Mouse (Mus musculus): ENCODE measurements around the gene Mavs. TPM values are rescaled to one million over a fixed set of nuclear protein-coding genes. Genes with fewer than 3 reads are reported as not detected.

Gene Mavs
- 7.7 and 16.5 TPM in 2 replicates for polyA plus RNA-seq (2012; ENCODE audit: low replicate concordance)

DNA sequence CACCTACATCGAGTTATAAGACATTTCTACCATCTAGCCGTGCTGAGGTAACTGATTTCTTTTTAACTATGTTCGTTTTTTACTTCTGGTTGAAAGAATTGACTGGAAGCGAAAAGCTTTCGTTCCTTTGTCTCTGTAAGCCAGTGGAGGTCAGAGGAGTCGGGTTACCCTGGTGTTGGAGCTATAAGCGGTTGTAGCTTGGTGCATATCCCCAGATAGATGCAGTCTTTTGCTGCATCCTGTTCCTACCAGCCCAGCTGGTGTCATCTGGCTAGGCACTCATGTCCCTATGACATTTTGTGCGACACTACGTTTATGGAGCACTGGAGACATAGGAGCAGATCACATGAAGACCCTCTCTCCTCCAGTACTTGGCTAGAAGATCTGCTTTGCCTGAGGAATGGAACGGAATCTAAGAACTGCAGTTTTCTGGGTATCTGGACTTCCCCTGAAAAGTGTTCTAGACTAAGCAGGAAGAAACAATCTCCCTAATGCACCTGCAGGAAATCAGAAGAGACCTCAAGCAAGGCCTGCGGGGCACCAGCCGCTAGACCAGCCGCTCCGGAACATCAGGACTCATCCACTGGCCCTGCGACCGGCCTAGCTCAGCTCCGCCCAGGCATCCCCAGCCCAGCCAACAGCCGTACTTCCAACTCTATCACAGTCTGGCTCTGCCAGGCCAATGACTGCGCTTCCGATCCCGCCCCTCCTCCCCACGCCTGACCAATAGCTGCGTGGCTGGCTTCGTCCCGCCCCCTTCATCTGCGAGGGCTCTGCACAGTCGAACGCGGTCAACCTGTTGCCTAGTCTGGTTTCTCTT lies at the start of gene Mavs:
TSS of gene Mavs (plus strand) at position 757 of the 820 bp plus-strand sequence.

DNA sequence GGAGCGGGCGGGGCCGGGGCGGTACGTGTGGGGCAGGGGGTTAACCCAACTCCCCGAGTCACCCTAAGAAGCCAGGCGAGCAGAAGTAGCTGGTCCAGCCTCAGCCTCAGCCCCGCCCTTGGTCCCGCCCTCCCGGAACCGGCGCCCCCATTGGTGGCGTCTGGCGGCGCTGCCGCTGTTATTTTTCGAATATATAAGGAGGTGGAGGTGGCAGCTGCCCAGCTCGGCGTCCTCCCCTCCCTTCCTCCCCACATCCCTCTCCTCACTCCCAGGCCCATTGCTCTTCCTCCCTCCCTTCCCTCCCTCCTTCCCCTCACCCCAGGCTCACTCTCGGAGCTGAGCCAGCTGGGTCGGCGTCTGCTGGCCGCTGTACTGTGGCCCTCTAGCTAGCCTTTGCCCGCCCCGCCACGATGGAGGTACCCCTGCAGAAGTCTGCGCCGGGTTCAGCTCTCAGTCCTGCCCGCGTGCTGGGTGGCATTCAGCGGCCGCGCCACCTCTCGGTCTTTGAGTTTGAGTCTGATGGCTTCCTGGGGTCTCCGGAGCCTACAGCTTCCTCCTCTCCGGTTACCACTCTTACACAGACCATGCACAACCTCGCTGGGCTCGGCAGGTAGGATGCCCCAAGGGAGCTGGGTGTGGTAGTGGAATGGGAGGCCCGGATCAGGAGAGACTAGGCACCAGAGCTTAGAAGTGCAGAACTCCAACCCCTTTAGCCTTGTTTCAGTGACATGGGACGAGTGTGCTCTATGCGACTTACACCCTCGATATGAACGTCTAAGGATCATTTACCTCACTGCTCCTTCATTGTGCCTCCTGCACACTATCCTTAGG lies 46.9 kb upstream of the Mavs start, which contains the start of the genes Cdc25b and Spef1:
TSS of gene Cdc25b (plus strand) at position 179 of the 831 bp plus-strand sequence.
TSS of gene Spef1 (minus strand) at position 512 of the 831 bp plus-strand sequence.

DNA sequence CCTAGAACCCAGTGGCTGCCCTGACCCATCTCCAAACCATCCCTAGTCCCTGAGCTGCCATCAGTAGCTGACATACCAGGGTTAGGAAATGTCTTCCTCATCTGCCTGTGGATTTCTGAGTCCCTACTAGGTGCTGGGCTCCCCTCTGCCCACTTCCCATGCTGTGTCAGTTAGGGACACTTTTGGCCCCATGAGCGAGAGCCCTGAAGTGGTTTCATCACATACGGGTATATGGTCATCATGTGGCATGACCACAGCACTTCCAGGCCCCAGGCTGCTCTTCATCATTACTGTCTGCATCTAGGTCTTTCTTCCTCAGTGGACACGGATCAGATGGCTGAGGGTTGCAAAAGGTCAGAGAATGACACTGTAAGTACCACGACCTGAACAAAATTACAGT lies 27.1 kb upstream of the Mavs start, which contains the start of gene Ap5s1:
TSS of gene Ap5s1 (plus strand) at position 301 of the 400 bp plus-strand sequence.

DNA sequence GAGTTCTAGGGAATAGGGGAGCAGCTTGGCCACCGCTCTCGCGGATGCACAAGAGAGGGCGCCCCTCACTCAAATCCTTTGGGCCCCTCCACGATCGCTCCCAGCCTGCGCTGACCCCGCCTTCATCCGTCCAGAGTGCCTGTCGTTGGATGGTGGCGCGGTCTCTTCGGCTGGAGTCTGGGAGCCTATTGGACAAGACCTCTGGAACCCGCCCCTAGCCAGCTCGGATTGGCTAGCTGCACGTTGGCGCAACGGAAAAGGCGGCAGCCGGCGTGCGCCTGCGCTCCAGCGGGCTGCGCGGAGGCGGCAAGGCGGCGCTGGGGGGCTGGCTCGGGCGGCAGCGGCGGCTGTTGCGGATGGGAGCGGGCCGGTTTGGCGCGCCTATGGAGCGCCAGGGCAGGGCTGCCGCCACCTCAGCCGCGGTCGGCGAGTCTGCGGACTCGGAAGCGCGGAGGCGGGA lies 28.4 kb downstream of the Mavs start, which contains the start of gene Pank2:
TSS of gene Pank2 (plus strand) at position 283 of the 460 bp plus-strand sequence.

Other genes with a start within 250 kb of the Mavs start
- 4.7 and 9.8 TPM in 2 replicates for gene Gfra4, start 191.0 kb upstream of the Mavs start, polyA plus RNA-seq (2012; ENCODE audit: low replicate concordance)
- gene Adam33, start 170.2 kb upstream of the Mavs start, polyA plus RNA-seq (2012; ENCODE audit: low replicate concordance): 0.42 and 0.55 TPM in 2 replicates
- gene Siglec1, start 147.3 kb upstream of the Mavs start, polyA plus RNA-seq (2012; ENCODE audit: low replicate concordance): 3.7 and 10.3 TPM in 2 replicates
- 0.31 and 0.95 TPM in 2 replicates for gene Hspa12b, start 106.8 kb upstream of the Mavs start, polyA plus RNA-seq (2012; ENCODE audit: low replicate concordance)
- gene Gm11037, start 100.6 kb upstream of the Mavs start, polyA plus RNA-seq (2012; ENCODE audit: low replicate concordance): not detected in 2 replicates
- 38.0 and 88.3 TPM in 2 replicates for gene 1700037H04Rik, start 74.0 kb upstream of the Mavs start, polyA plus RNA-seq (2012; ENCODE audit: low replicate concordance)
- 99.7 and 157 TPM in 2 replicates for gene Cenpb, start 54.0 kb upstream of the Mavs start, polyA plus RNA-seq (2012; ENCODE audit: low replicate concordance)
- 29.4 and 62.3 TPM in 2 replicates for gene Cdc25b, start 47.1 kb upstream of the Mavs start, polyA plus RNA-seq (2012; ENCODE audit: low replicate concordance)
- gene Spef1, start 46.8 kb upstream of the Mavs start, polyA plus RNA-seq (2012; ENCODE audit: low replicate concordance): 1.3 and 1.8 TPM in 2 replicates
- 1.7 and 23.3 TPM in 2 replicates for gene Ap5s1, start 27.0 kb upstream of the Mavs start, polyA plus RNA-seq (2012; ENCODE audit: low replicate concordance)
- 16.0 and 21.6 TPM in 2 replicates for gene Pank2, start 28.4 kb downstream of the Mavs start, polyA plus RNA-seq (2012; ENCODE audit: low replicate concordance)
- 1.8 and 3.1 TPM in 2 replicates for gene Rnf24, start 118.8 kb downstream of the Mavs start, polyA plus RNA-seq (2012; ENCODE audit: low replicate concordance)

Measured in hematopoietic multipotent progenitor cell, adult 10-12 weeks (in vitro differentiated cells).